Comparison of ENCODE assay signal across 21 mouse cellular contexts in genomic region chr1:168908192-168908591, GRCm38 (mm10).
DNase-seq lines count a peak whose midpoint lies in the region; ATAC-seq and TF ChIP-seq lines count a peak whose summit lies in the region.
"Had no signal": no experiment of that assay in that cellular context is flagged by ENCODE, and none has a peak within 500 bp of the region (broad histone marks: within the 10 kb centered on the region; RNA-seq: fewer than 3 reads in every experiment).

No protein-coding gene starts in this region.

- H3K4me1 ChIP-seq in hindbrain, embryonic 11.5 days (replicated peaks; ENCODE audit: control insufficient read depth, insufficient read depth, low read length) = no peaks in the 10 kb centered on the region
- H3K4me1 ChIP-seq in hindbrain, embryonic 12.5 days = 0 out of 2 replicates have a peak, but pooled peaks cover 2% of the 10 kb centered on the region
- peaks cover 12% of the 10 kb centered on the region for H3K4me1 ChIP-seq in neural tube, embryonic 13.5 days (replicated peaks)
- H3K4me1 ChIP-seq in neural tube, embryonic 15.5 days = peaks cover 8% of the 10 kb centered on the region; the same call in 1 of the 2 replicates
- peaks cover 22% of the 10 kb centered on the region for H3K4me1 ChIP-seq in forebrain, embryonic 13.5 days
- H3K4me1 ChIP-seq in forebrain, postnatal 0 days (ENCODE audit: insufficient read depth) = no peaks in the 10 kb centered on the region
- H3K4me1 ChIP-seq: embryonic facial prominence, embryonic 10.5 days; heart, embryonic 10.5 days; intestine, embryonic 15.5 days had no signal

- H3K9ac ChIP-seq in hindbrain, embryonic 11.5 days (ENCODE audit: low read depth, low read length) = no peak overlapping the region
- no peak overlapping the region for H3K9ac ChIP-seq in hindbrain, embryonic 12.5 days
- no peak overlapping the region for H3K9ac ChIP-seq in neural tube, embryonic 13.5 days
- no peak overlapping the region for H3K9ac ChIP-seq in neural tube, embryonic 15.5 days (replicated peaks)
- H3K9ac ChIP-seq in forebrain, embryonic 13.5 days = no peak overlapping the region
- no peak overlapping the region for H3K9ac ChIP-seq in forebrain, postnatal 0 days
- H3K9ac ChIP-seq: hindbrain, embryonic 14.5 days; intestine, embryonic 15.5 days had no signal

- 89% methylated on average over 6 of the region's 6 CpGs for WGBS in hindbrain, embryonic 11.5 days
- 92% methylated on average over 6 of the region's 6 CpGs for WGBS in hindbrain, embryonic 12.5 days
- 88% methylated on average over 6 of the region's 6 CpGs for WGBS in neural tube, embryonic 13.5 days
- 78% methylated on average over 6 of the region's 6 CpGs for WGBS in neural tube, embryonic 15.5 days
- 57% methylated on average over 6 of the region's 6 CpGs for WGBS in forebrain, embryonic 13.5 days
- WGBS in forebrain, postnatal 0 days = 43% methylated on average over 6 of the region's 6 CpGs

- H3K9me3 ChIP-seq in hindbrain, embryonic 11.5 days (ENCODE audit: control insufficient read depth, low read length) = no peaks in the 10 kb centered on the region
- no peaks in the 10 kb centered on the region for H3K9me3 ChIP-seq in hindbrain, embryonic 12.5 days (replicated peaks)
- H3K9me3 ChIP-seq in neural tube, embryonic 13.5 days = no peaks in the 10 kb centered on the region
- H3K9me3 ChIP-seq in neural tube, embryonic 15.5 days (replicated peaks) = no peaks in the 10 kb centered on the region
- no peaks in the 10 kb centered on the region for H3K9me3 ChIP-seq in forebrain, embryonic 13.5 days (replicated peaks)
- no peaks in the 10 kb centered on the region for H3K9me3 ChIP-seq in forebrain, postnatal 0 days (ENCODE audit: low read length)
- H3K9me3 ChIP-seq: embryonic facial prominence, embryonic 10.5 days; heart, embryonic 10.5 days; intestine, embryonic 15.5 days had no signal

- H3K4me3 ChIP-seq in hindbrain, embryonic 11.5 days (ENCODE audit: low read depth, low read length) = no peak overlapping the region
- H3K4me3 ChIP-seq in hindbrain, embryonic 12.5 days = no peak overlapping the region
- H3K4me3 ChIP-seq in neural tube, embryonic 13.5 days = no peak overlapping the region
- no peak overlapping the region for H3K4me3 ChIP-seq in neural tube, embryonic 15.5 days (replicated peaks)
- H3K4me3 ChIP-seq in forebrain, embryonic 13.5 days = no peak overlapping the region
- no peak overlapping the region for H3K4me3 ChIP-seq in forebrain, postnatal 0 days (ENCODE audit: low read depth, low read length)
- H3K4me3 ChIP-seq: embryonic facial prominence, embryonic 10.5 days; heart, embryonic 10.5 days; intestine, embryonic 15.5 days had no signal

- no peak for DNase-seq in hindbrain, embryonic 11.5 days (ENCODE audit: low spot score)
- peak; percentile 3 for DNase-seq in forebrain, postnatal 0 days
- no peak for DNase-seq in adrenal gland, postnatal 10 days
- no peak for DNase-seq in spleen, adult 18-20 months
- DNase-seq: adrenal gland, postnatal 25 days; cerebellum, adult 2 months; cerebellum, postnatal 10 days; gastrocnemius, postnatal 36 days; heart, adult 11 months; heart, postnatal 10 days; heart, postnatal 4 days had no signal

- no peaks in the 10 kb centered on the region for H3K27me3 ChIP-seq in hindbrain, embryonic 11.5 days (ENCODE audit: control insufficient read depth, insufficient read depth, low read length)
- H3K27me3 ChIP-seq in hindbrain, embryonic 12.5 days = no peaks in the 10 kb centered on the region
- H3K27me3 ChIP-seq in neural tube, embryonic 13.5 days = peaks cover 6% of the 10 kb centered on the region; the same call in 1 of the 2 replicates
- H3K27me3 ChIP-seq in neural tube, embryonic 15.5 days (replicated peaks) = 0 out of 2 replicates have a peak, but pooled peaks cover 3% of the 10 kb centered on the region
- peaks cover 22% of the 10 kb centered on the region for H3K27me3 ChIP-seq in forebrain, embryonic 13.5 days
- H3K27me3 ChIP-seq in forebrain, postnatal 0 days (ENCODE audit: insufficient read depth, low read length) = no peaks in the 10 kb centered on the region
- H3K27me3 ChIP-seq: intestine, embryonic 15.5 days; Patski had no signal

- ATAC-seq in hindbrain, embryonic 11.5 days (ENCODE audit: low FRiP score) = 0 out of 2 replicates have a peak, but pooled peaks have one; percentile 12
- no peak for ATAC-seq in hindbrain, embryonic 12.5 days (ENCODE audit: low FRiP score)
- peak; percentile 42; the same call in 1 of the 2 replicates for ATAC-seq in neural tube, embryonic 13.5 days (ENCODE audit: low read depth)
- no peak for ATAC-seq in neural tube, embryonic 15.5 days (ENCODE audit: low FRiP score)
- peak; percentile 76 for ATAC-seq in forebrain, embryonic 13.5 days
- ATAC-seq in forebrain, postnatal 0 days = peak; percentile 18; the same call in 1 of the 2 replicates
- ATAC-seq: activated CD4-positive, CD25-positive, alpha-beta regulatory T cell, adult 4 months; intestine, embryonic 15.5 days; Patski had no signal

- H3K36me3 ChIP-seq in hindbrain, embryonic 11.5 days (ENCODE audit: control insufficient read depth, insufficient read depth, low read length) = no peaks in the 10 kb centered on the region
- no peaks in the 10 kb centered on the region for H3K36me3 ChIP-seq in hindbrain, embryonic 12.5 days
- no peaks in the 10 kb centered on the region for H3K36me3 ChIP-seq in neural tube, embryonic 13.5 days
- no peaks in the 10 kb centered on the region for H3K36me3 ChIP-seq in neural tube, embryonic 15.5 days
- no peaks in the 10 kb centered on the region for H3K36me3 ChIP-seq in forebrain, embryonic 13.5 days (ENCODE audit: poor library complexity, severe bottlenecking)
- no peaks in the 10 kb centered on the region for H3K36me3 ChIP-seq in forebrain, postnatal 0 days (ENCODE audit: insufficient read depth)
- H3K36me3 ChIP-seq: embryonic facial prominence, embryonic 10.5 days; heart, embryonic 10.5 days; intestine, embryonic 15.5 days had no signal

- H3K27ac ChIP-seq in hindbrain, embryonic 11.5 days (ENCODE audit: low read depth, low read length) = no peak overlapping the region
- no peak overlapping the region for H3K27ac ChIP-seq in hindbrain, embryonic 12.5 days
- H3K27ac ChIP-seq in neural tube, embryonic 13.5 days (replicated peaks) = no peak overlapping the region; the same call in 1 of the 2 replicates
- no peak overlapping the region for H3K27ac ChIP-seq in neural tube, embryonic 15.5 days (replicated peaks)
- H3K27ac ChIP-seq in forebrain, embryonic 13.5 days = peak overlapping the region; percentile 48; the same call in 1 of the 2 replicates
- H3K27ac ChIP-seq in forebrain, postnatal 0 days (ENCODE audit: low read depth, low read length) = no peak overlapping the region
- H3K27ac ChIP-seq: embryonic facial prominence, embryonic 10.5 days; heart, embryonic 10.5 days; hindbrain, embryonic 14.5 days; intestine, embryonic 15.5 days had no signal

- H3K4me2 ChIP-seq in hindbrain, embryonic 11.5 days (replicated peaks; ENCODE audit: low read depth, low read length) = no peak overlapping the region
- no peak overlapping the region for H3K4me2 ChIP-seq in hindbrain, embryonic 12.5 days (replicated peaks)
- H3K4me2 ChIP-seq in neural tube, embryonic 13.5 days = no peak overlapping the region
- no peak overlapping the region for H3K4me2 ChIP-seq in neural tube, embryonic 15.5 days
- H3K4me2 ChIP-seq in forebrain, embryonic 13.5 days = peak overlapping the region; percentile 24; the same call in 1 of the 2 replicates
- no peak overlapping the region for H3K4me2 ChIP-seq in forebrain, postnatal 0 days (ENCODE audit: low read depth)
- H3K4me2 ChIP-seq: hindbrain, embryonic 14.5 days; intestine, embryonic 15.5 days had no signal

- no peak for TF ChIP-seq CTCF in forebrain, postnatal 0 days (IDR thresholded peaks at IDR 0.05; ENCODE audit: low read depth)

Comparison
In these comparisons a context has a peak if more than half of its experiments do, and no peak if none do; other contexts are left out.
1. ATAC-seq: peak in hindbrain, embryonic 11.5 days (single experiment), neural tube, embryonic 13.5 days (single experiment), forebrain, embryonic 13.5 days (single experiment) and forebrain, postnatal 0 days (single experiment); none in hindbrain, embryonic 12.5 days (single experiment) and neural tube, embryonic 15.5 days (single experiment).